Mouse (Mus musculus): ENCODE measurements around the gene Nrgn. TPM values are rescaled to one million over a fixed set of nuclear protein-coding genes. Genes with fewer than 3 reads are reported as not detected.

Nrgn gene
- polyA plus RNA-seq, 1 experiment from 2014 or later, result 8.6 TPM

DNA sequence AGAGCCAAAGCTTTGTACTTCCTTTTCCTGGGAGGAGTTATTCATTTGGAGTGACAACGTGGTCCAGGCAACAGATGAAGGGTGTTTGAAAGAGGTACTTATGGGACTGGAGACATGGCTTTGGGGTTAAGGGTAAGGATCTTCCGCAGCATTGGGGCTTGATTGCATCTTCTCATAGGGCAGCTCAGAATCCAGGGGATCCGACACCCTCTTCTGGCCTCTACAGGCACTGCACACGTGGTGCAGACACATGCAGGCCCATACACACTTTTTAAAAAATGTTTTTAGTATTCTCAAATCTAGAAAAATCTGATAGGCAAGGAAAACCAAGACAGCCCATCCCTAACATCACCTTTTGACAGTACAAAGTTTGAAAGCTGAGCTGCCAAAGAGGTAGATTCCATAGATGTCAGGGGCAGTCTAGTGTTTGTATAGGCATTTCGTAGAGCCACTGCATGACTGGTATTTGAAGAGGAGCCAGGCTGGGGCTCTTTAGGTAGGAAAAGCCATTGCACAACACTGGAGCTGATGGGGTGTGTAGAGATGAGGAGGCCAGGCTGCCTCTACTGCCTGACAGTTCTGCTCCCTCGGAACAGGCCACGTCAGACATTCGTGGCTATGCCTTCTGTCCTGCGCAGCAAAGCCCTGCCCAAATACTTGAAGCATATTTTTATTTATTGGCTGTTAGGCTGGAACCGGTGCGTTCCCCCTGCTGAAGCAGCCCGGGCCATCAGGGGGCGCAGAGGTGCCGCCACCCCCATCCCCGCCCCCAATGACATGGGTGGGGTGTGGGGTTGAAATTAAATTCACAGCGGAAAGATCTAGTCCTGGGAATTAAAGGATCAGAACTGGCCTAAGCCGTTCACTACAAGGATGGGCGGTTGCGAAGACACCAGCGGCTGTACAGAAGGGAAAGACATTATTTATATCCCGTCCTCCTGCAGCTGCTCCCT, 26.0 kb downstream of the Nrgn start:
- Histone ChIP-seq H3K4me1 (peaks cover 35% of the 10 kb centered on the region), H3K4me2 (peak overlapping the region; percentile 38; the same call in 1 of the 2 replicates), H3K9ac (no peak overlapping the region), H3K9me3 (no peaks in the 10 kb centered on the region; the same call in 1 of the 2 replicates), H3K4me3 (peak overlapping the region; percentile 16; the same call in 1 of the 2 replicates), H3K27me3 (peaks cover 64% of the 10 kb centered on the region), H3K36me3 (peaks cover 32% of the 10 kb centered on the region), H3K27ac (no peak overlapping the region)
- 28% methylated on average over 21 of the region's 21 CpGs for WGBS
- ATAC-seq (ENCODE audit: insufficient number of reproducible peaks, insufficient read depth, low FRiP score, low TSS enrichment, low read depth), result no peak

DNA sequence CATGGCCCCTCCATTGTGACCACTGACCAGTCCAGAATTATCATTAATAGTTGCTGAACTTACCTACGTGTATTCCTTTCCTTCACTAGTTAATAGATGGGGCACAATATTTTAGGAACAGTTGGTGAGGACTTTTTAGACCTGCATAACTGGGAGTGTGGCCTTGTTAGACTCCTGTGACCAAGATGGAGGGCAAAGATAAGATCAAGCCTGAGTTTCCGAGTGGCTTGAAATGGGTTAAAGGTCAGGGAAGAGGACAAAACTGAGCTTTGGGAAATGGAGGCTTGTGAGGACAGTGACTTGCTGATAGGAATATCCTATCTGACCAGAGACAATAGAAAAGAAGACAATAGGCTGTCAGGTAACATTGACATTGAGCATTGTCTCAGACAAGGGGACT, 27.2 kb downstream of the Nrgn start:
- Histone ChIP-seq H3K27ac (no peak overlapping the region), H3K9me3 (no peaks in the 10 kb centered on the region; the same call in 1 of the 2 replicates), H3K36me3 (peaks cover 41% of the 10 kb centered on the region), H3K9ac (no peak overlapping the region), H3K4me1 (peaks cover 30% of the 10 kb centered on the region), H3K4me2 (no peak overlapping the region), H3K27me3 (peaks cover 52% of the 10 kb centered on the region), H3K4me3 (no peak overlapping the region)
- no peak for ATAC-seq (ENCODE audit: insufficient number of reproducible peaks, insufficient read depth, low FRiP score, low TSS enrichment, low read depth)
- 75% methylated on average over 2 of the region's 2 CpGs for WGBS

DNA sequence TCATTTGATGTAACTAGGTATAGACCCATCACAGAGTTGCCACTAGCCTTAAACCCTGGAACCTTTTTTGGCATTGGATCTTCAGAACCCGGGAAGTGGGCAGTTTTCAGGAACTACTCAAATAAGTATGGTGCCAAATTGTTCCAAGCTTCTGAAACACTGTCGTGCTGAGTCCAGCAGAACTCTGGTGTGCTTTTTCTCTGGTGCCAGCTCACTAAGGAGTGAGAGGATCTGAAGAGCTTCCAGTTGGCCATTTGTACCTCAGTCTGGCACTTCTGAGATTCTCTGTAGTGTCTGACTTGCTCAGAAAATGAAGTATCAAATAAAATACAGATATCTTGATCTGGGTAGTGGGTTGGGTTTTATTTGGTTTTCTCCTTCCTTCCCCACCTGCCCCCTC, 32.7 kb downstream of the Nrgn start:
- no peaks in the 10 kb centered on the region for H3K9me3 ChIP-seq
- no peaks in the 10 kb centered on the region for H3K27me3 ChIP-seq
- H3K4me3 ChIP-seq, result no peak overlapping the region
- peaks cover 44% of the 10 kb centered on the region for H3K36me3 ChIP-seq
- 89% methylated on average over 2 of the region's 2 CpGs for WGBS
- no peak for ATAC-seq (ENCODE audit: insufficient number of reproducible peaks, insufficient read depth, low FRiP score, low TSS enrichment, low read depth)
- H3K9ac ChIP-seq, result no peak overlapping the region
- no peak overlapping the region for H3K4me2 ChIP-seq
- no peak overlapping the region for H3K27ac ChIP-seq
- peaks cover 8% of the 10 kb centered on the region; the same call in 1 of the 2 replicates for H3K4me1 ChIP-seq

DNA sequence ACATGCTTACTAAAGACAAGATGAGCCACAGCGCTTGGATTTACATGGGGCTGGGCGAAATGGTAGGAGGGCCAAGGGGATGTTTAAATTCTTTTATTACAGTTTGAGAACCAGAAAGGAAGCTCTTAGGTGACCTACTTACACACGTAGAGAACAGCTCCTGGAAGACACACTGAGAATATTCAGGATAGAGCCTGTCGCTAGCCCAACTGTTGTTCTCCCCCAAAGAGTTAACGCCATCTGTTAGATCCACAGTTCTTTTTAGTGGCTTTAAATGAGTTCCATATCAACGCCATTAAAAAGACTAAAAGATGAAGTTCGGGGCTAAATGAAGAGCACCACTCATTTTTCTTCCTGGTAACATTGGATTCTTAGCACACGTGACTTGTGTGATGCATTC, 33.7 kb downstream of the Nrgn start:
- peaks cover 37% of the 10 kb centered on the region for H3K36me3 ChIP-seq
- H3K9ac ChIP-seq, result no peak overlapping the region
- no peaks in the 10 kb centered on the region for H3K27me3 ChIP-seq
- WGBS, result 90% methylated on average over 8 of the region's 8 CpGs
- no peak overlapping the region for H3K4me3 ChIP-seq
- no peak overlapping the region for H3K4me2 ChIP-seq
- H3K27ac ChIP-seq, result no peak overlapping the region
- no peak for ATAC-seq (ENCODE audit: insufficient number of reproducible peaks, insufficient read depth, low FRiP score, low TSS enrichment, low read depth)
- H3K9me3 ChIP-seq, result no peaks in the 10 kb centered on the region
- H3K4me1 ChIP-seq, result peaks cover 8% of the 10 kb centered on the region; the same call in 1 of the 2 replicates

DNA sequence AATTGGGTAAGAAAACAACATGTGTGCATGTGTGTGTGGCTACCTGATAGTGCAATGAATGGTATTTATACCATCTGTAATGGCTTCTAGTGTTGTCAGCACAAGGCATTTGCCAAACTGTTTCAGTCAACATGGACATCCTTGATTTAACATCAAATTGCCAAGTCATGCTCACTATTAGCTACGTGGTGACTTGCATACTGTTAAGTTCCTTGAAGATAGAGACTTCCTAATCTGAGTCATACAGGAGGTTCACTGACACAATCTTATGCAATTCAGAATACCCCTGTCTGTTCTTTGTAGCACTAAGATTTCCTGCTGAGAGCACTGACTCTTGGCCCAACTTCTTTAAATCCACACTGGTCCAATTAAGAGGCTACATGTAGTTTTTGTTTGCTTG, 35.2 kb downstream of the Nrgn start:
- Histone ChIP-seq H3K27ac (no peak overlapping the region), H3K9me3 (no peaks in the 10 kb centered on the region), H3K27me3 (no peaks in the 10 kb centered on the region), H3K4me3 (no peak overlapping the region), H3K4me2 (no peak overlapping the region), H3K4me1 (peaks cover 16% of the 10 kb centered on the region; the same call in 1 of the 2 replicates), H3K9ac (no peak overlapping the region), H3K36me3 (peaks cover 25% of the 10 kb centered on the region)
- WGBS, result 73% methylated on average over 1 of the region's 1 CpGs
- ATAC-seq (ENCODE audit: insufficient number of reproducible peaks, insufficient read depth, low FRiP score, low TSS enrichment, low read depth), result no peak

DNA sequence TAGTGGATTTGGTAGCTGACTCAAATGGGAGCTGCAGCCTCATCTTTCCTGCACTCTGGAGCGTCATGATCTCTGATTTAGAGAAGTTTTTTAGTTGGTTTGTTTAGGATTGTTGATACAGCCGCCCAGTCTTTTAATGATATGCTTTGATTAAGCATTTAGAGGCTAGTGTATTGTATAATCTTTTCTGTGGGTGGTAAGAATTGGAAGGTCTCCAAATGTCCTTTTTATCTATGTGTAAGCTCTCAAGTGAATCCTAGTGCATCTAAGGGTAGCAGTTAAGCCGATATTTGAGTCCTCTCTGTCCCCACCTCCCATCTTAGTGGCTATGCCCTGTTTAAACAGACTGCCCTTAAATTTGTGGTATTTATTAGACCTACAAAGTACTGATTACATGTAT, 38.2 kb downstream of the Nrgn start:
- 84% methylated on average over 3 of the region's 3 CpGs for WGBS
- Histone ChIP-seq H3K9me3 (no peaks in the 10 kb centered on the region), H3K4me1 (peaks cover 16% of the 10 kb centered on the region; the same call in 1 of the 2 replicates), H3K4me3 (no peak overlapping the region), H3K4me2 (no peak overlapping the region), H3K36me3 (peaks cover 7% of the 10 kb centered on the region), H3K27ac (no peak overlapping the region), H3K9ac (no peak overlapping the region), H3K27me3 (no peaks in the 10 kb centered on the region)
- ATAC-seq (ENCODE audit: insufficient number of reproducible peaks, insufficient read depth, low FRiP score, low TSS enrichment, low read depth), result no peak

DNA sequence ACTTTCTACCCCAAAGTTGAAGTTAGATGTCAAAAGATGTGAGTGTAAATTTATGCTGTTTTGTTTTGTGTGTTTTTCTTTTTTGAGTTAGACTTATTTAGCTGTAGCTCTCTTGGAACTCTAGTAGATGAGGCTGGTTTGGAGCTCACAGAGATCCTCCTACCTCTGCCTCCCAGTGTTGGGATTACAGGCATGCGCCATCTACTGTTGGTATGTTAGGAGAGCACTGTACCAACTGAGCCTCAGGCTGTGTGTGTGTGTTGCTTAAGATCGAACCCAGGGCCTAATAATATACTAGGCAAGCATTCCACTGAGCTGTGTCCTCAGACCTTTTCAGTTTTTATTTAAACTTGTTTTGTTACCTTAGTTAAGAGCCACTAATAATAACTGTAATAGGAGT, 40.6 kb downstream of the Nrgn start:
- Histone ChIP-seq H3K9ac (no peak overlapping the region), H3K27ac (no peak overlapping the region), H3K27me3 (no peaks in the 10 kb centered on the region), H3K4me1 (peaks cover 9% of the 10 kb centered on the region; the same call in 1 of the 2 replicates), H3K36me3 (no peaks in the 10 kb centered on the region), H3K4me3 (no peak overlapping the region), H3K9me3 (no peaks in the 10 kb centered on the region), H3K4me2 (no peak overlapping the region)
- no peak for ATAC-seq (ENCODE audit: insufficient number of reproducible peaks, insufficient read depth, low FRiP score, low TSS enrichment, low read depth)
- 96% methylated on average over 2 of the region's 2 CpGs for WGBS

DNA sequence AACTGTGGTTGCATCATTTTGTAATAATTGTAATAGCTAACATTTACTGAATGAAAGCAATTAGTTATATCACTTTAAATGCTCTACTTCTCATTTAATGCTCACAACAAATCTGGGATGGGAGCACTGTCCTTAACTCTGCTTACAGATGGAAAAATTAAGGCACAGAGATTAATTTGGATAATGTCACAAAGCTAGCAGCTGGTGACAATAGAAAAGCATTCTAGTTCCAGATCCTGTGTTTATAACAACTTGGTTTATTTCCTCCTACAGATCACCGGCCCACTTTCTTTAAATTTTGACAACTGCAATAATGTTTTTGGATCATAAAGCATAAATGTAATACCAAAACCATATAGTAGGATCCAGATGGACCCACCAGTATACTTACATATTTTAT, 46.7 kb downstream of the Nrgn start:
- WGBS, result 87% methylated on average over 1 of the region's 1 CpGs
- Histone ChIP-seq H3K27ac (no peak overlapping the region), H3K4me1 (no peaks in the 10 kb centered on the region), H3K9me3 (no peaks in the 10 kb centered on the region), H3K36me3 (no peaks in the 10 kb centered on the region), H3K9ac (no peak overlapping the region), H3K4me2 (no peak overlapping the region), H3K4me3 (no peak overlapping the region), H3K27me3 (no peaks in the 10 kb centered on the region)
- no peak for ATAC-seq (ENCODE audit: insufficient number of reproducible peaks, insufficient read depth, low FRiP score, low TSS enrichment, low read depth)

DNA sequence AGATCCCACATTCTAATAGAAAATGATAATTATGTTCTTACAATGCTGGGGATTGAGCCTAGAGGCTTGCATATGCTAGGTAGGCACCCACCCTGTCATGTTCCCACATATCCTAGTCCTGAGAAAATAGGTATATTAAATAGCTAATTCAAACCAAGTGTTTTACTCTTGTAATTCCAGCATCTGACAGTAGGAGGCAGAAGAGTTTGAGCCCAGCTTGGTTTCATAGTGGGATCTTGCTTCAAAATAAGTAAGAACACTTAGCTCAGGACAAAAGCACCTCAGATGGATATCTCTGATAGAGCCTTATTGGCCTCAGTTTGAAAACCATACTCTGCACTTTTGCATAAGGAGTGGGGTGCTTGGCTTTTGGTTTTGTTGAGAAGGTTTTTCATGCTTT, 48.4 kb downstream of the Nrgn start:
- Histone ChIP-seq H3K4me3 (no peak overlapping the region), H3K4me2 (no peak overlapping the region), H3K27ac (no peak overlapping the region), H3K27me3 (no peaks in the 10 kb centered on the region), H3K4me1 (no peaks in the 10 kb centered on the region), H3K9ac (no peak overlapping the region), H3K9me3 (no peaks in the 10 kb centered on the region), H3K36me3 (peaks cover 4% of the 10 kb centered on the region; the same call in 1 of the 2 replicates)
- ATAC-seq (ENCODE audit: insufficient number of reproducible peaks, insufficient read depth, low FRiP score, low TSS enrichment, low read depth), result no peak

DNA sequence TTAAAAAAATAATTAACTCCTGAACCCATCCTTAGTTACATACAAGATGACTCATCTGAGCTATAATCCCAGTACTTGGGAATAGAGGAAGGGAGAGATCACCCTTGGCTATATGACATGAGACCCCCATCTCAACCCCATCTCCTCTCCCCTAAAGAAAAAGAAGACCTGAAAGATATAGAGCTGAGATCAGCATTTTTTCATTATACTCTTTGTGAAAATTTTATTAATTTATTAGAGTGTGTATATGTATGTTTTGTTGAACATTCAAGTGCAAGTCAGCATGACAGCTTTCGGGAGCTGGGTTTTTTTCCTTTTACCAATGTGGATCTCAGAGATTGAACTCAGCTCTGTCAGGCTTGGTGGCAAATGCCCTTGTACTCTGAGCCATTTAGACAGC, 51.5 kb downstream of the Nrgn start:
- Histone ChIP-seq H3K9ac (no peak overlapping the region), H3K9me3 (no peaks in the 10 kb centered on the region), H3K27me3 (no peaks in the 10 kb centered on the region), H3K27ac (no peak overlapping the region), H3K4me3 (no peak overlapping the region), H3K4me1 (no peaks in the 10 kb centered on the region), H3K4me2 (no peak overlapping the region), H3K36me3 (peaks cover 4% of the 10 kb centered on the region; the same call in 1 of the 2 replicates)
- no peak for ATAC-seq (ENCODE audit: insufficient number of reproducible peaks, insufficient read depth, low FRiP score, low TSS enrichment, low read depth)
- WGBS, result 96% methylated on average over 1 of the region's 1 CpGs

DNA sequence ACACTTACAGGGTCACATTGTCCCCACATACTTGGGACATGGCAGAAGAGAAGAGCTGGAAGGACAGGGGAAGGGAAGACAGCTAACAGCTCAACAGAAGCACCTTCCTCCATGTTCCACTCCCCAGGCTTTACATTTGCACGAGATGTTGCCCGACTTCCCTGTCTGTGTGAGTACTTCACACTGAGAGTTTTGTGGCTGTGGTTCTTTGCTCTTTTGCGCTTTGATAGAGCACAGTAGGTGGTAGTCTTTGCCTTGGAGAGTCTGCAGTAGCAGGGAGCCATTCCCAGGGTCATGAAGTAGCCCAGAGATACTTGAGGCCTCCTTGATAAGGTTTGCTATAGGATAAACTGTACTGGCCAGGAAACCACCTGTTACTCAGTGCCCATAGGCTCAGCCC, 52.5 kb downstream of the Nrgn start:
- no peak overlapping the region for H3K4me2 ChIP-seq
- H3K9ac ChIP-seq, result no peak overlapping the region
- no peaks in the 10 kb centered on the region for H3K9me3 ChIP-seq
- H3K27me3 ChIP-seq, result no peaks in the 10 kb centered on the region
- no peak overlapping the region for H3K27ac ChIP-seq
- ATAC-seq (ENCODE audit: insufficient number of reproducible peaks, insufficient read depth, low FRiP score, low TSS enrichment, low read depth), result no peak
- H3K4me1 ChIP-seq, result no peaks in the 10 kb centered on the region
- no peak overlapping the region for H3K4me3 ChIP-seq
- peaks cover 4% of the 10 kb centered on the region; the same call in 1 of the 2 replicates for H3K36me3 ChIP-seq
- WGBS, result 87% methylated on average over 3 of the region's 3 CpGs

DNA sequence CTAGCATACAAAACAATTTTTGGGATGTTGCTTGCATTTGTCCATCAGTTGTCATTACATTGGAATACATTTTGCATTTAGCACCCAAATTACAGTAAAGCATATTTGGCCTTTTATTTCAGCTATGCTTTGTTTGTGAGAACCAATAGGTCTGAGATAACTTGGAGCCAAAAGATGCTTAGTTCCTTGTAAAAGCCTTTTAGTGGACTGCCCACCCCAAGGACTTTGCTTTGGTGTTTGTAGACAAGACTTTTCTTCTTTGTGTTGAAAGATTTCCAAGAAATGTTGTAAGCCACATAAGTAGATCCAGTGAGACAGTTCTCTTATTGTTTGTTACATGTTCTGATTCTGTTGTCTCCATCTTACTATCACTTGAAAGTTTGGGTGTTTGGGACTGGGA, 56.4 kb downstream of the Nrgn start:
- Histone ChIP-seq H3K9me3 (no peaks in the 10 kb centered on the region), H3K27ac (no peak overlapping the region), H3K4me3 (no peak overlapping the region), H3K4me1 (0 out of 2 replicates have a peak, but pooled peaks cover 4% of the 10 kb centered on the region), H3K36me3 (peaks cover 17% of the 10 kb centered on the region; the same call in 1 of the 2 replicates), H3K9ac (no peak overlapping the region), H3K4me2 (no peak overlapping the region), H3K27me3 (no peaks in the 10 kb centered on the region)
- no peak for ATAC-seq (ENCODE audit: insufficient number of reproducible peaks, insufficient read depth, low FRiP score, low TSS enrichment, low read depth)

All from embryonic facial prominence, embryonic 13.5 days (tissue).